Mouse (Mus musculus) liver, embryonic 14.5 days (tissue): ENCODE data around the gene Tmem208. TPM values are rescaled to one million over a fixed set of nuclear protein-coding genes. Genes with fewer than 3 reads are reported as not detected.

ENCODE experiments used
- ATAC-seq: fragments of 200-750 bp; cut with Nextera tagmentation; 2 replicates; pipeline ENCODE4 v1.8.0; 2017; ENCODE audit warnings: moderate number of reproducible peaks, mild to moderate bottlenecking, moderate library complexity; ENCODE audit not compliant: insufficient read depth
- DNase-seq, 3 experiments: peaks; one replicate each; pipeline ENCODE4 v3.0.0-alpha.2; 2012 to 2013; ENCODE audit warnings: low read depth in 3 of 3, low spot score in 3 of 3
- H3K27ac ChIP-seq: fragments of 300-500 bp; sonication (generic); 2 replicates; pipeline ENCODE4 v1.5.1; 2014; ENCODE audit warnings: moderate library complexity, mild to moderate bottlenecking, control low read depth, inconsistent platforms
- H3K27me3 ChIP-seq: fragments of 300-500 bp; sonication (generic); 2 replicates; pipeline ENCODE4 v1.6.1; 2014; ENCODE audit warnings: mild to moderate bottlenecking, low read length, moderate library complexity; ENCODE audit not compliant: control insufficient read depth, insufficient read depth
- H3K36me3 ChIP-seq: fragments of 300-500 bp; sonication (generic); replicated peaks from 2 replicates; pipeline ENCODE4 v1.6.1; 2014; ENCODE audit warnings: low read depth; ENCODE audit not compliant: control insufficient read depth, insufficient read depth
- H3K4me1 ChIP-seq, 2 experiments: fragments of 200-500 bp in 1 of 2; fragments of 300-500 bp in 1 of 2; sonication (generic) in 1 of 2; replicated peaks; 2 replicates each; pipeline ENCODE4 v1.6.1; 2012 to 2014; ENCODE audit warnings: antibody characterized with exemption in 1 of 2, inconsistent platforms in 1 of 2, low read length in 1 of 2; ENCODE audit not compliant: control insufficient read depth in 2 of 2, insufficient read depth in 2 of 2
- H3K4me2 ChIP-seq: fragments of 300-500 bp; sonication (generic); 2 replicates; pipeline ENCODE4 v1.6.1; 2014; ENCODE audit warnings: low read depth, mild to moderate bottlenecking, control low read depth, moderate library complexity
- H3K4me3 ChIP-seq, 2 experiments: fragments of 200-500 bp in 1 of 2; fragments of 300-500 bp in 1 of 2; sonication (generic) in 1 of 2; 2 replicates each; pipeline ENCODE4 v1.5.1; 2012 to 2014; ENCODE audit warnings: low read depth in 2 of 2, low read length in 2 of 2, mild to moderate bottlenecking in 2 of 2, control low read depth in 1 of 2, inconsistent platforms in 1 of 2, moderate library complexity in 1 of 2; ENCODE audit not compliant: insufficient read depth in 1 of 2
- H3K9ac ChIP-seq: fragments of 300-500 bp; sonication (generic); replicated peaks from 2 replicates; pipeline ENCODE4 v1.6.1; 2014; ENCODE audit warnings: mild to moderate bottlenecking, control low read depth, moderate library complexity
- H3K9me3 ChIP-seq: fragments of 300-500 bp; sonication (generic); 2 replicates; pipeline ENCODE4 v1.6.1; 2016; ENCODE audit warnings: low read length, mixed read lengths; ENCODE audit not compliant: control insufficient read depth
- CTCF ChIP-seq: IDR thresholded peaks from 2 replicates; pipeline ENCODE4 v1.5.1; 2016; ENCODE audit warnings: antibody characterized with exemption, low read depth, control low read depth
- EP300 ChIP-seq: IDR thresholded peaks from 2 replicates; pipeline ENCODE4 v1.6.1; 2016; ENCODE audit warnings: antibody characterized with exemption, low read depth
- WGBS: fragments of 180-500 bp; shearing (Covaris S2); extraction: QIAGEN DNeasy Blood & Tissue Kit; methylation state at CpG from one replicate; pipeline ENCODE4 v1.1.7; 2014; ENCODE audit not compliant: insufficient replicate concordance; 5-methylcytosine and 5-hydroxymethylcytosine counted together
- microRNA counts: library from miRNA; unstranded; fragments of <30 nt; microRNA quantifications from one replicate; lab custom pipeline; 2016
- microRNA-seq: library from miRNA; unstranded; fragments of <30 nt; microRNA quantifications from one replicate; pipeline ENCODE4, GENCODE M21; 2016
- polyA plus RNA-seq, 2 experiments: library from polyadenylated mRNA; depleted of rRNA in 1 of 2; stranded (reverse) in 1 of 2; unstranded in 1 of 2; fragments of >200 nt; fragmentation: Nextera tagmentation in 1 of 2; extraction: Ambion mirVana in 1 of 2; gene quantifications; 2 replicates each; pipeline versions ENCODE4 v1.2.1 to v1.2.3; 2012 to 2014

Tmem208 gene
- polyA plus RNA-seq, 2 experiments = 59.1 to 103 TPM

DNA sequence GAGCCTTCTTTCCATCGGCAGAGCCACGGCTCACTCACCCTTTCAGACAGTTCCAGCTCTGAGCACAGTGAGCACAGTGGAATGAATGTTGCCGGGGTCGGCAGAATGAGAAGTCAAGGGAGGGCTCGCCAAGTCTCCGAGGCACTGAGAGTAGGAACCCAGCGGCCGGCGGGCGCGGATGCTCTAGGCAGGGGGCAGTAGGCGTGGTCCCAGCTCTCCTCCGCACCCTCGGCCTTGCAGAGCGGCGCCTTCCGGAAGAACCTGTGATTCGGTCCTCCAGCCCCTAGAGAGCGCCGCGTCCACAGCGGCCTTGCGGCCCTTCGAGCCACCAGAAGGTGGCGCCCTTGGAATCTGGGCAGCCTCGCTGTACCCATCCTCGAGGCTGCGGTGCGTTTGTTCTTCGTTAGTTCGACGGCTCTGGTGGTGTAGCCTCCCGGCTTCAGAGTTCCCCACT is 48.4 kb downstream of the Tmem208 start:
- WGBS = 29% methylated on average over 33 of the region's 33 CpGs
- no peak overlapping the region for H3K4me3 ChIP-seq
- no peak overlapping the region for H3K27ac ChIP-seq
- DNase-seq = peak in 1 of 3 experiments; percentile 22
- peak; percentile 39; the same call in 1 of the 2 replicates for ATAC-seq
- no peaks in the 10 kb centered on the region for H3K36me3 ChIP-seq
- H3K4me2 ChIP-seq = peak overlapping the region; percentile 16; the same call in 1 of the 2 replicates
- H3K4me1 ChIP-seq = no peaks in the 10 kb centered on the region
- no peak overlapping the region for H3K9ac ChIP-seq
- TF ChIP-seq EP300 (no peak), CTCF (peak; percentile 90)
- H3K9me3 ChIP-seq = no peaks in the 10 kb centered on the region
- H3K27me3 ChIP-seq = no peaks in the 10 kb centered on the region

DNA sequence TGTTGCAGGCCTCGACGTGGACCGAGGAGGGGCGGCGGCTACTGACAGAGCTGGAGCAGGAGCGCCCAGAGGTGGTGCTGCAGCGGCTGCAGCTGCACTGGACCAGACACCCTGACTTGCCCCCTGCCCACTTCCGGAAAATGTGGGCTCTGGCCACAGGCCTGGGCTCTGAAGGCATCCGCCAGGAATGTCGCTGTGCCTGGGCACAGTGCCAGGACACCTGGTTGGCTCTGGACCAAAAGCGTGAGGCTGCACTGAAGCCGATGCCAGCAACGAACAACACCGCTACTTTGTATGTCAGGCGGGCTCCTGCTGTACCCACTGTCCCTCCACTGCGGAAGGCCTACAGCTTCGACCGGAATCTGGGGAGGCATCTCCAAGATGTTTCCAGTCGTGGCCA is 52.5 kb downstream of the Tmem208 start:
- H3K27ac ChIP-seq = no peak overlapping the region
- DNase-seq (no peak), ATAC-seq (no peak)
- no peak overlapping the region for H3K4me2 ChIP-seq
- H3K27me3 ChIP-seq = no peaks in the 10 kb centered on the region
- TF ChIP-seq CTCF (no peak), EP300 (no peak)
- no peaks in the 10 kb centered on the region for H3K4me1 ChIP-seq
- H3K9me3 ChIP-seq = no peaks in the 10 kb centered on the region
- H3K4me3 ChIP-seq = no peak overlapping the region
- no peaks in the 10 kb centered on the region for H3K36me3 ChIP-seq
- WGBS = 65% methylated on average over 19 of the region's 19 CpGs
- no peak overlapping the region for H3K9ac ChIP-seq

DNA sequence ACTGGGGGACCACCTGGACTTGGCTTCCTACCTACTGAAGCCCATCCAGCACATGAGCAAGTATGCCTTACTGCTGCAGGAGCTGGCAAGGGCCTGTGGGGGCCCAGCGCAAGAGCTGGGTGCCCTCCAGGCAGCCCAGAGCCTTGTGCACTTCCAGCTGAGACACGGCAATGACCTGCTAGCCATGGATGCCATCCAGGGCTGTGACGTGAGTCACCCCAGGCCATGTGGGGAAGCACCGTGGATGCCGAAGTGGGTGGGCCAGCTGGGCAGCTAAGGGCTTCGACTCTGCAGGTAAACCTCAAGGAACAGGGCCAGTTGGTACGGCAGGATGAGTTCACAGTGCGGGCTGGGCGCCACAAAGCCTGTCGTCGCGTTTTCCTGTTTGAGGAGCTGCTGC is 54.2 kb downstream of the Tmem208 start:
- DNase-seq (no peak), ATAC-seq (no peak)
- H3K27ac ChIP-seq = no peak overlapping the region
- H3K4me3 ChIP-seq = no peak overlapping the region
- H3K4me1 ChIP-seq = no peaks in the 10 kb centered on the region
- H3K4me2 ChIP-seq = no peak overlapping the region
- no peak overlapping the region for H3K9ac ChIP-seq
- 75% methylated on average over 12 of the region's 12 CpGs for WGBS
- no peaks in the 10 kb centered on the region for H3K9me3 ChIP-seq
- no peaks in the 10 kb centered on the region for H3K27me3 ChIP-seq
- H3K36me3 ChIP-seq = no peaks in the 10 kb centered on the region
- TF ChIP-seq CTCF = no peak
- TF ChIP-seq EP300 = no peak

DNA sequence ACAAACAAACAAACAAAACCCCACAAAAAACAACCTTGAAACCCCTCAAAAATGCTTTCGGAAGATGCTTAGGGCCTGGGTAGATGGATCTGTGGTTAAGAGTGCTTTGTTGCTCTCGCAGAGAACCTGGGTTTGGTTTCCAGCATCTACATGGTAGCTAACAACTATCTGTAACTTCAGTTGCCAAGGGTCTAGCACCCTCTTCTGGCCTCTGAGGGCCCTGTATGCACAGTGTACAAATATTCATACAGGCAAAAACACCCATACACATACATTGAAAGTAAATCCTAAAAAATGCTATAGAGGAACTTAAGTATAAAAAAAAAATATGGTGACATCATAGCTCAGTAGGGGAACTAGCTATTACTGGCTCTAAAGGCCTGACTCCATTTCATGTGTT is 57.9 kb downstream of the Tmem208 start:
- no peak for ATAC-seq
- 75% methylated on average over 2 of the region's 2 CpGs for WGBS
- H3K4me3 ChIP-seq = no peak overlapping the region
- H3K27me3 ChIP-seq = no peaks in the 10 kb centered on the region
- H3K4me2 ChIP-seq = no peak overlapping the region
- H3K9me3 ChIP-seq = no peaks in the 10 kb centered on the region
- H3K4me1 ChIP-seq = no peaks in the 10 kb centered on the region
- H3K9ac ChIP-seq = no peak overlapping the region
- no peaks in the 10 kb centered on the region for H3K36me3 ChIP-seq
- no peak for DNase-seq
- H3K27ac ChIP-seq = no peak overlapping the region
- TF ChIP-seq CTCF (peak; percentile 29; the same call in 1 of the 2 replicates), EP300 (no peak)

MicroRNAs encoded within 50 kb of the gene (microRNA counts, 519-probe panel; counts per million panel counts)
- 69.9 counts per million for microRNA mmu-miR-328 (lab: Ali Mortazavi, UCI)

Small RNA genes lying within 50 kb of the gene (microRNA-seq; reads per million reads assigned to microRNA genes)
- not detected for gene Gm27320
- 373 reads per million, percentile 62 among the genes with 10 or more reads in this experiment for gene Mir328

Other genes starting within 250 kb of the Tmem208 start
- gene Ces3b, start 242.6 kb upstream of the Tmem208 start, polyA plus RNA-seq (2012; rRNA removed) = not detected in 2 replicates
- not detected in 2 replicates for gene Ces3b, start 242.6 kb upstream of the Tmem208 start, polyA plus RNA-seq (2014; fragmentation: Nextera tagmentation; extraction: Ambion mirVana)
- not detected in 2 replicates for gene Ces4a, start 194.6 kb upstream of the Tmem208 start, polyA plus RNA-seq (2012; rRNA removed)
- not detected in 2 replicates for gene Ces4a, start 194.6 kb upstream of the Tmem208 start, polyA plus RNA-seq (2014; fragmentation: Nextera tagmentation; extraction: Ambion mirVana)
- 3.6 and 5.8 TPM in 2 replicates for gene Cbfb, start 155.7 kb upstream of the Tmem208 start, polyA plus RNA-seq (2012; rRNA removed)
- 7.5 and 7.8 TPM in 2 replicates for gene Cbfb, start 155.7 kb upstream of the Tmem208 start, polyA plus RNA-seq (2014; fragmentation: Nextera tagmentation; extraction: Ambion mirVana)
- gene D230025D16Rik, start 101.2 kb upstream of the Tmem208 start, polyA plus RNA-seq (2012; rRNA removed) = 10.7 and 11.9 TPM in 2 replicates
- 14.7 and 16.7 TPM in 2 replicates for gene D230025D16Rik, start 101.2 kb upstream of the Tmem208 start, polyA plus RNA-seq (2014; fragmentation: Nextera tagmentation; extraction: Ambion mirVana)
- 1.6 and 1.7 TPM in 2 replicates for gene B3gnt9, start 71.2 kb upstream of the Tmem208 start, polyA plus RNA-seq (2012; rRNA removed)
- gene B3gnt9, start 71.2 kb upstream of the Tmem208 start, polyA plus RNA-seq (2014; fragmentation: Nextera tagmentation; extraction: Ambion mirVana) = 2.3 and 3.1 TPM in 2 replicates
- gene Tradd, start 61.7 kb upstream of the Tmem208 start, polyA plus RNA-seq (2012; rRNA removed) = 5.5 and 6.0 TPM in 2 replicates
- 11.5 and 15.8 TPM in 2 replicates for gene Tradd, start 61.7 kb upstream of the Tmem208 start, polyA plus RNA-seq (2014; fragmentation: Nextera tagmentation; extraction: Ambion mirVana)
- 1.0 and 1.3 TPM in 2 replicates for gene Fbxl8, start 61.7 kb upstream of the Tmem208 start, polyA plus RNA-seq (2012; rRNA removed)
- 0.75 and 0.83 TPM in 2 replicates for gene Fbxl8, start 61.7 kb upstream of the Tmem208 start, polyA plus RNA-seq (2014; fragmentation: Nextera tagmentation; extraction: Ambion mirVana)
- 0.03 TPM in 1 of 2 replicates, not detected in the other for gene Hsf4, start 56.6 kb upstream of the Tmem208 start, polyA plus RNA-seq (2012; rRNA removed)
- gene Hsf4, start 56.6 kb upstream of the Tmem208 start, polyA plus RNA-seq (2014; fragmentation: Nextera tagmentation; extraction: Ambion mirVana) = 0.08 TPM in 1 of 2 replicates, not detected in the other
- gene Nol3, start 50.2 kb upstream of the Tmem208 start, polyA plus RNA-seq (2012; rRNA removed) = 0.02 and 0.03 TPM in 2 replicates
- not detected in 2 replicates for gene Nol3, start 50.2 kb upstream of the Tmem208 start, polyA plus RNA-seq (2014; fragmentation: Nextera tagmentation; extraction: Ambion mirVana)
- gene 4931428F04Rik, start 36.5 kb upstream of the Tmem208 start, polyA plus RNA-seq (2012; rRNA removed) = 1.3 and 1.6 TPM in 2 replicates
- gene 4931428F04Rik, start 36.5 kb upstream of the Tmem208 start, polyA plus RNA-seq (2014; fragmentation: Nextera tagmentation; extraction: Ambion mirVana) = 0.48 and 0.62 TPM in 2 replicates
- 6.2 and 6.5 TPM in 2 replicates for gene Exoc3l, start 30.3 kb upstream of the Tmem208 start, polyA plus RNA-seq (2012; rRNA removed)
- 4.5 and 4.7 TPM in 2 replicates for gene Exoc3l, start 30.3 kb upstream of the Tmem208 start, polyA plus RNA-seq (2014; fragmentation: Nextera tagmentation; extraction: Ambion mirVana)
- gene E2f4, start 28.7 kb upstream of the Tmem208 start, polyA plus RNA-seq (2012; rRNA removed) = 275 and 297 TPM in 2 replicates
- gene E2f4, start 28.7 kb upstream of the Tmem208 start, polyA plus RNA-seq (2014; fragmentation: Nextera tagmentation; extraction: Ambion mirVana) = 206 and 227 TPM in 2 replicates
- gene Elmo3, start 20.8 kb upstream of the Tmem208 start, polyA plus RNA-seq (2012; rRNA removed) = 3.6 and 4.2 TPM in 2 replicates
- gene Elmo3, start 20.8 kb upstream of the Tmem208 start, polyA plus RNA-seq (2014; fragmentation: Nextera tagmentation; extraction: Ambion mirVana) = 2.5 and 2.8 TPM in 2 replicates
- gene Lrrc29, start 76 bp upstream of the Tmem208 start, polyA plus RNA-seq (2012; rRNA removed) = 10.4 and 12.1 TPM in 2 replicates
- gene Lrrc29, start 76 bp upstream of the Tmem208 start, polyA plus RNA-seq (2014; fragmentation: Nextera tagmentation; extraction: Ambion mirVana) = 9.1 and 11.4 TPM in 2 replicates
- gene Fhod1, start 21.6 kb downstream of the Tmem208 start, polyA plus RNA-seq (2012; rRNA removed) = 3.4 and 4.4 TPM in 2 replicates
- gene Fhod1, start 21.6 kb downstream of the Tmem208 start, polyA plus RNA-seq (2014; fragmentation: Nextera tagmentation; extraction: Ambion mirVana) = 0.42 and 0.82 TPM in 2 replicates
- 0.87 and 0.90 TPM in 2 replicates for gene Slc9a5, start 22.5 kb downstream of the Tmem208 start, polyA plus RNA-seq (2012; rRNA removed)
- gene Slc9a5, start 22.5 kb downstream of the Tmem208 start, polyA plus RNA-seq (2014; fragmentation: Nextera tagmentation; extraction: Ambion mirVana) = 0.08 and 0.14 TPM in 2 replicates
- 0.08 TPM in 2 replicates for gene Plekhg4, start 46.9 kb downstream of the Tmem208 start, polyA plus RNA-seq (2012; rRNA removed)
- 0.06 TPM in 2 replicates for gene Plekhg4, start 46.9 kb downstream of the Tmem208 start, polyA plus RNA-seq (2014; fragmentation: Nextera tagmentation; extraction: Ambion mirVana)
- not detected in 2 replicates for gene Kctd19, start 87.1 kb downstream of the Tmem208 start, polyA plus RNA-seq (2012; rRNA removed)
- not detected in 2 replicates for gene Kctd19, start 87.1 kb downstream of the Tmem208 start, polyA plus RNA-seq (2014; fragmentation: Nextera tagmentation; extraction: Ambion mirVana)
- 0.04 and 0.09 TPM in 2 replicates for gene Lrrc36, start 87.2 kb downstream of the Tmem208 start, polyA plus RNA-seq (2012; rRNA removed)
- 0.08 and 0.10 TPM in 2 replicates for gene Lrrc36, start 87.2 kb downstream of the Tmem208 start, polyA plus RNA-seq (2014; fragmentation: Nextera tagmentation; extraction: Ambion mirVana)
- 0.49 and 0.60 TPM in 2 replicates for gene Tppp3, start 145.2 kb downstream of the Tmem208 start, polyA plus RNA-seq (2012; rRNA removed)
- 0.49 and 0.63 TPM in 2 replicates for gene Tppp3, start 145.2 kb downstream of the Tmem208 start, polyA plus RNA-seq (2014; fragmentation: Nextera tagmentation; extraction: Ambion mirVana)
- 2.2 and 2.4 TPM in 2 replicates for gene Zdhhc1, start 170.5 kb downstream of the Tmem208 start, polyA plus RNA-seq (2012; rRNA removed)
- gene Zdhhc1, start 170.5 kb downstream of the Tmem208 start, polyA plus RNA-seq (2014; fragmentation: Nextera tagmentation; extraction: Ambion mirVana) = 0.90 and 1.2 TPM in 2 replicates
- 1.1 TPM in 2 replicates for gene Hsd11b2, start 192.4 kb downstream of the Tmem208 start, polyA plus RNA-seq (2012; rRNA removed)
- gene Hsd11b2, start 192.4 kb downstream of the Tmem208 start, polyA plus RNA-seq (2014; fragmentation: Nextera tagmentation; extraction: Ambion mirVana) = 0.42 and 0.99 TPM in 2 replicates
- gene Atp6v0d1, start 239.7 kb downstream of the Tmem208 start, polyA plus RNA-seq (2012; rRNA removed) = 36.0 and 40.1 TPM in 2 replicates
- 44.3 and 46.3 TPM in 2 replicates for gene Atp6v0d1, start 239.7 kb downstream of the Tmem208 start, polyA plus RNA-seq (2014; fragmentation: Nextera tagmentation; extraction: Ambion mirVana)